Mouse (Mus musculus) lung, adult 2 months (tissue): Measurements from ENCODE around the gene Cuedc1. TPM values are rescaled to one million over a fixed set of nuclear protein-coding genes. Genes with fewer than 3 reads are reported as not detected.

Experiments
- DNase-seq: peaks from one replicate; pipeline ENCODE4 v3.0.0; 2022
- H3K4me1 ChIP-seq: fragments of 200-500 bp; 2 replicates; pipeline ENCODE4 v1.6.1; 2011; ENCODE audit warnings: low read length; ENCODE audit not compliant: control insufficient read depth, insufficient read depth
- H3K4me3 ChIP-seq: fragments of 200-500 bp; replicated peaks from 2 replicates; pipeline ENCODE3; 2011; ENCODE audit warnings: low read depth, mild to moderate bottlenecking, control low read depth, low read length; ENCODE audit errors: extremely low read depth
- CTCF ChIP-seq: fragments of 200-500 bp; IDR thresholded peaks from 2 replicates; pipeline ENCODE4 v1.5.1; 2011; ENCODE audit warnings: mild to moderate bottlenecking, low read length, control low read depth; ENCODE audit not compliant: insufficient read depth
- POLR2A ChIP-seq: fragments of 200-500 bp; IDR thresholded peaks from 2 replicates; pipeline ENCODE4 v1.6.1; 2011; ENCODE audit warnings: low read depth, mild to moderate bottlenecking, control low read depth, low read length, borderline replicate concordance; ENCODE audit errors: extremely low read depth
- WGBS: fragments of 180-500 bp; shearing (Covaris S2); methylation state at CpG from one replicate; pipeline ENCODE4 v1.1.7; 2018; 5-methylcytosine and 5-hydroxymethylcytosine counted together
- polyA plus RNA-seq: library from polyadenylated mRNA; depleted of rRNA; stranded (reverse); fragments of >200 nt; gene quantifications from 2 replicates; pipeline ENCODE4 v1.2.3, GENCODE M21; 2012

The Cuedc1 gene
- polyA plus RNA-seq, 1 experiment = 42.9 TPM

- H3K4me3 ChIP-seq = no peak overlapping the region
- WGBS = 16% methylated on average over 16 of the region's 16 CpGs
- no peak for TF ChIP-seq CTCF
- no peak for TF ChIP-seq POLR2A
- H3K4me1 ChIP-seq = peaks cover 6% of the 10 kb centered on the region; the same call in 1 of the 2 replicates
- no peak for DNase-seq
Measured at GRCm38 (mm10) chr11:88180959-88181619, 83.2 kb downstream of the Cuedc1 start.

- TF ChIP-seq POLR2A (no peak), CTCF (no peak)
- no peak overlapping the region for H3K4me3 ChIP-seq
- DNase-seq = no peak
- peaks cover 15% of the 10 kb centered on the region for H3K4me1 ChIP-seq
- 88% methylated on average over 17 of the region's 17 CpGs for WGBS
Measured at GRCm38 (mm10) chr11:88184632-88185180, 86.8 kb downstream of the Cuedc1 start.

GRCm38 (mm10) chr11:88186078-88186946, 88.5 kb downstream of the Cuedc1 start:
- Histone ChIP-seq H3K4me1 (peaks cover 12% of the 10 kb centered on the region), H3K4me3 (no peak overlapping the region)
- DNase-seq = no peak
- 90% methylated on average over 14 of the region's 14 CpGs for WGBS
- TF ChIP-seq CTCF (no peak), POLR2A (no peak)

- DNase-seq = no peak
- no peak for TF ChIP-seq CTCF
- TF ChIP-seq POLR2A = no peak
- 52% methylated on average over 2 of the region's 2 CpGs for WGBS
- Histone ChIP-seq H3K4me1 (peaks cover 9% of the 10 kb centered on the region; the same call in 1 of the 2 replicates), H3K4me3 (no peak overlapping the region)
Measured at GRCm38 (mm10) chr11:88186947-88187243, 89.0 kb downstream of the Cuedc1 start.

- WGBS = 9% methylated on average over 25 of the region's 25 CpGs
- TF ChIP-seq CTCF = peak; percentile 90
- TF ChIP-seq POLR2A = peak; percentile 46; the same call in 1 of the 2 replicates
- peak; percentile 81 for DNase-seq
- Histone ChIP-seq H3K4me3 (peak overlapping the region; percentile 58), H3K4me1 (peaks cover 9% of the 10 kb centered on the region; the same call in 1 of the 2 replicates)
Measured at GRCm38 (mm10) chr11:88187417-88188133, 89.7 kb downstream of the Cuedc1 start.

GRCm38 (mm10) chr11:88188216-88188615, 90.4 kb downstream of the Cuedc1 start:
- Histone ChIP-seq H3K4me3 (peak overlapping the region; percentile 58), H3K4me1 (peaks cover 9% of the 10 kb centered on the region; the same call in 1 of the 2 replicates)
- WGBS = 59% methylated on average over 8 of the region's 8 CpGs
- no peak for DNase-seq
- no peak for TF ChIP-seq POLR2A
- no peak for TF ChIP-seq CTCF

GRCm38 (mm10) chr11:88188635-88189034, 90.8 kb downstream of the Cuedc1 start:
- WGBS = 95% methylated on average over 7 of the region's 7 CpGs
- Histone ChIP-seq H3K4me1 (peaks cover 9% of the 10 kb centered on the region; the same call in 1 of the 2 replicates), H3K4me3 (no peak overlapping the region)
- no peak for TF ChIP-seq CTCF
- TF ChIP-seq POLR2A = no peak
- no peak for DNase-seq

GRCm38 (mm10) chr11:88192595-88192994, 94.7 kb downstream of the Cuedc1 start:
- no peak for DNase-seq
- WGBS = 62% methylated on average over 4 of the region's 4 CpGs
- TF ChIP-seq CTCF (no peak), POLR2A (no peak)
- Histone ChIP-seq H3K4me1 (peaks cover 8% of the 10 kb centered on the region; the same call in 1 of the 2 replicates), H3K4me3 (no peak overlapping the region)
